In the genomic region with DNA sequence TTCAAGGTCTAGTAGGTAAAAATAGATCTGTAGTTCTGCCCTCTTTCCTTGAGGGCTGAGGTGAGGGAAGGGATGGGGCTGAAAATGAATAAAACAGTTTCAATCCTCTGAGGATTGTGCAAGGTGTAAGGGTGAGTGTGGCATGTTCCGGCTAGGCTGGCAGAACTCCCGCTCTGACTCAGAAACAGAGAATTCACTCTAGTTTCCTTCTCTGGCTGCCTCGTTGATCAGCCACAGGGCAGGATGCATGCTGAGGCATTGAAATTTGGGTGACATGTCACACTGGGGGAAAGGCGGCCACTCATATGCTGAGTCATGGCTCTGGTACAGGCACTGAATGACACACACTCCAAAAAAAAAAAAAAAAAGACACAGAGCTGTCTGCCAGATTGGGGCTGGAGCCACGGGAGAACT, we compare ENCODE assay signal across 8 mouse cellular contexts. TPM values are rescaled to one million over a fixed set of nuclear protein-coding genes. Genes with fewer than 3 reads are reported as not detected.
DNase-seq lines count a peak whose midpoint lies in the region; ATAC-seq lines count a peak whose summit lies in the region.

No protein-coding gene starts in this region.

- peaks cover 20% of the 10 kb centered on the region for H3K4me1 ChIP-seq in heart, embryonic 11.5 days (ENCODE audit: control insufficient read depth, insufficient read depth, low read length)
- H3K4me1 ChIP-seq in forebrain, embryonic 11.5 days (replicated peaks; ENCODE audit: control insufficient read depth, insufficient read depth, low read length), result 0 out of 2 replicates have a peak, but pooled peaks cover 3% of the 10 kb centered on the region

- 0 out of 2 replicates have a peak overlapping the region, but pooled peaks have one; percentile 22 for H3K9ac ChIP-seq in heart, embryonic 11.5 days (ENCODE audit: low read depth, low read length)
- no peak overlapping the region for H3K9ac ChIP-seq in forebrain, embryonic 11.5 days (ENCODE audit: low read length)

- no peaks in the 10 kb centered on the region for H3K27me3 ChIP-seq in heart, embryonic 11.5 days (ENCODE audit: control insufficient read depth, insufficient read depth, low read length)
- H3K27me3 ChIP-seq in forebrain, embryonic 11.5 days (ENCODE audit: control insufficient read depth, insufficient read depth, low read length), result no peaks in the 10 kb centered on the region

- ATAC-seq in heart, embryonic 11.5 days (replicated peaks; ENCODE audit: insufficient number of reproducible peaks, low FRiP score, low TSS enrichment), result no peak
- no peak for ATAC-seq in forebrain, embryonic 11.5 days (replicated peaks; ENCODE audit: low FRiP score)

- H3K4me3 ChIP-seq in heart, embryonic 11.5 days (ENCODE audit: low read depth, low read length), result no peak overlapping the region
- no peak overlapping the region for H3K4me3 ChIP-seq in forebrain, embryonic 11.5 days (ENCODE audit: low read depth, low read length)

- DNase-seq in kidney, postnatal 14 days, result peak; percentile 40
- DNase-seq in kidney, postnatal 4 days, result no peak
- DNase-seq in adrenal gland, adult (ENCODE audit: inconsistent age in 2 of 2, low spot score in 1 of 2), result peak; percentile 90 to 96
- peak; percentile 89 for DNase-seq in lung, postnatal 36 days
- DNase-seq in forebrain, embryonic 11.5 days (ENCODE audit: low spot score), result no peak
- DNase-seq in embryo, embryonic 11 days, result no peak
- no peak for DNase-seq in left cerebral cortex, postnatal 10 days (ENCODE audit: extremely low spot score in 1 of 2, low spot score in 2 of 2)

- no peaks in the 10 kb centered on the region for H3K36me3 ChIP-seq in heart, embryonic 11.5 days (ENCODE audit: control insufficient read depth, insufficient read depth, low read length)
- H3K36me3 ChIP-seq in forebrain, embryonic 11.5 days (ENCODE audit: control insufficient read depth, insufficient read depth, low read length), result no peaks in the 10 kb centered on the region

- no peaks in the 10 kb centered on the region for H3K9me3 ChIP-seq in heart, embryonic 11.5 days (replicated peaks; ENCODE audit: control insufficient read depth, low read length)
- H3K9me3 ChIP-seq in forebrain, embryonic 11.5 days (ENCODE audit: control insufficient read depth, low read length), result no peaks in the 10 kb centered on the region

- intact Hi-C loops in left cerebral cortex, postnatal 10 days (cut with DNase I), result no loop called here

- H3K27ac ChIP-seq in heart, embryonic 11.5 days (ENCODE audit: low read depth, low read length), result peak overlapping the region; percentile 10
- H3K27ac ChIP-seq in forebrain, embryonic 11.5 days (ENCODE audit: low read depth, low read length), result no peak overlapping the region

- H3K4me2 ChIP-seq in heart, embryonic 11.5 days, result no peak overlapping the region
- no peak overlapping the region for H3K4me2 ChIP-seq in forebrain, embryonic 11.5 days (ENCODE audit: low read depth, low read length, severe bottlenecking)

- WGBS in heart, embryonic 11.5 days (ENCODE audit: insufficient replicate concordance), result 61% methylated on average over 5 of the region's 5 CpGs
- 85% methylated on average over 5 of the region's 5 CpGs for WGBS in forebrain, embryonic 11.5 days

RNA-seq across cellular contexts. Expression of a gene that starts 42.8 kb away (rescaled TPM):
- polyA plus RNA-seq in heart, embryonic 11.5 days (2014; fragmentation: Nextera tagmentation; extraction: Ambion mirVana), result 5.9 and 6.5 TPM in 2 replicates
- 4.5 and 4.6 TPM in 2 replicates for polyA plus RNA-seq in forebrain, embryonic 11.5 days (2014; fragmentation: Nextera tagmentation; extraction: Ambion mirVana)
- total RNA-seq in left cerebral cortex, postnatal 10 days (2021), result 10 to 100 TPM; 51.2 to 54.6 TPM

Comparison
In these comparisons a context has a peak if more than half of its experiments do, and no peak if none do; other contexts are left out.
1. DNase-seq: peak in kidney, postnatal 14 days (single experiment), adrenal gland, adult (2 of 2) and lung, postnatal 36 days (single experiment); none in kidney, postnatal 4 days (0 of 2), forebrain, embryonic 11.5 days (single experiment), embryo, embryonic 11 days (single experiment) and left cerebral cortex, postnatal 10 days (0 of 2).